Mouse (Mus musculus) cerebellum, adult 2 months (tissue): ENCODE results near the gene Ush1g.

Experiments used
- CTCF ChIP-seq: fragments of 200-500 bp; IDR thresholded peaks from 2 replicates; pipeline ENCODE4 v1.5.1; 2011; ENCODE audit warnings: low read depth, mild to moderate bottlenecking, control low read depth, low read length, moderate library complexity, borderline replicate concordance; ENCODE audit not compliant: insufficient read depth
- POLR2A ChIP-seq: fragments of 200-500 bp; IDR thresholded peaks from 2 replicates; pipeline ENCODE4 v1.6.1; 2011; ENCODE audit warnings: low read length, control low read depth, borderline replicate concordance; ENCODE audit not compliant: insufficient read depth

- TF ChIP-seq CTCF (no peak), POLR2A (no peak)
Observed at GRCm38 (mm10) chr11:115269330-115270066, 52.3 kb downstream of the Ush1g start.
